Mouse (Mus musculus) heart, postnatal 0 days (tissue): ENCODE measurements around the gene Npcd.

ENCODE experiments used
- CTCF ChIP-seq: IDR thresholded peaks from 2 replicates; pipeline ENCODE4 v1.5.1; 2016; ENCODE audit warnings: antibody characterized with exemption, control low read depth, low read depth
- EP300 ChIP-seq: IDR thresholded peaks from 2 replicates; pipeline ENCODE4 v1.6.1; 2016; ENCODE audit warnings: antibody characterized with exemption, low read depth

- TF ChIP-seq CTCF (no peak), EP300 (no peak)
Observed at GRCm38 (mm10) chr15:79875261-79875995, 41.4 kb upstream of the Npcd start.
